Mouse (Mus musculus) lung, embryonic 16.5 days (tissue): Measurements from ENCODE around the gene Gk5. TPM values are rescaled to one million over a fixed set of nuclear protein-coding genes. Genes with fewer than 3 reads are reported as not detected.

Experiments
- ATAC-seq: fragments of 200-750 bp; cut with Nextera tagmentation; 2 replicates; pipeline ENCODE4 v1.8.0; 2017; ENCODE audit warnings: low read depth, mild to moderate bottlenecking, moderate library complexity
- H3K27ac ChIP-seq: fragments of 300-500 bp; sonication (generic); 2 replicates; pipeline ENCODE4 v1.5.1; 2014; ENCODE audit warnings: mild to moderate bottlenecking, control low read depth, low read length
- H3K27me3 ChIP-seq: fragments of 300-500 bp; sonication (generic); 2 replicates; pipeline ENCODE4 v1.6.1; 2014; ENCODE audit warnings: low read depth, low read length, mixed read lengths; ENCODE audit not compliant: control insufficient read depth, insufficient read depth
- H3K36me3 ChIP-seq: fragments of 300-500 bp; sonication (generic); 2 replicates; pipeline ENCODE4 v1.6.1; 2014; ENCODE audit warnings: low read length; ENCODE audit not compliant: control insufficient read depth, insufficient read depth
- H3K4me1 ChIP-seq: fragments of 300-500 bp; sonication (generic); replicated peaks from 2 replicates; pipeline ENCODE4 v1.6.1; 2014; ENCODE audit warnings: low read length, mixed read lengths; ENCODE audit not compliant: control insufficient read depth, insufficient read depth
- H3K4me2 ChIP-seq: fragments of 300-500 bp; sonication (generic); 2 replicates; pipeline ENCODE4 v1.6.1; 2014; ENCODE audit warnings: low read depth, low read length, control low read depth
- H3K4me3 ChIP-seq: fragments of 300-500 bp; sonication (generic); 2 replicates; pipeline ENCODE4 v1.5.1; 2014; ENCODE audit warnings: mild to moderate bottlenecking, low read length, control low read depth
- H3K9ac ChIP-seq: fragments of 300-500 bp; sonication (generic); 2 replicates; pipeline ENCODE4 v1.6.1; 2014; ENCODE audit warnings: low read length, control low read depth
- H3K9me3 ChIP-seq: fragments of 300-500 bp; sonication (generic); 2 replicates; pipeline ENCODE4 v1.6.1; 2016; ENCODE audit warnings: low read length; ENCODE audit not compliant: control insufficient read depth
- WGBS: fragments of 180-500 bp; shearing (Covaris S2); extraction: QIAGEN DNeasy Blood & Tissue Kit; methylation state at CpG from one replicate; pipeline ENCODE4 v1.1.7; 2014; 5-methylcytosine and 5-hydroxymethylcytosine counted together
- polyA plus RNA-seq: library from polyadenylated mRNA; unstranded; fragments of >200 nt; fragmentation: Nextera tagmentation; extraction: Ambion mirVana; gene quantifications from 2 replicates; pipeline ENCODE4 v1.2.1, GENCODE M21; 2015

Gk5 gene
- polyA plus RNA-seq, 1 experiment from 2014 or later: 3.3 TPM

GRCm38 (mm10) chr9:96139876-96140275 lies 20.7 kb downstream of the Gk5 start:
- H3K36me3 ChIP-seq: no peaks in the 10 kb centered on the region

GRCm38 (mm10) chr9:96140931-96141330 lies 21.8 kb downstream of the Gk5 start:
- no peak overlapping the region for H3K9ac ChIP-seq
- no peak for ATAC-seq
- H3K9me3 ChIP-seq: no peaks in the 10 kb centered on the region
- no peaks in the 10 kb centered on the region for H3K36me3 ChIP-seq
- H3K4me2 ChIP-seq: no peak overlapping the region
- no peak overlapping the region for H3K4me3 ChIP-seq
- H3K4me1 ChIP-seq: no peaks in the 10 kb centered on the region
- H3K27me3 ChIP-seq: no peaks in the 10 kb centered on the region
- WGBS: 58% methylated on average over 7 of the region's 7 CpGs
- H3K27ac ChIP-seq: no peak overlapping the region

More at GRCm38 (mm10) chr9:96139876-96140275, 20.7 kb downstream of the Gk5 start:
- Histone ChIP-seq H3K27ac (no peak overlapping the region), H3K9ac (no peak overlapping the region), H3K27me3 (no peaks in the 10 kb centered on the region), H3K4me1 (no peaks in the 10 kb centered on the region), H3K4me2 (no peak overlapping the region), H3K4me3 (no peak overlapping the region), H3K9me3 (no peaks in the 10 kb centered on the region)
- no peak for ATAC-seq
- 38% methylated on average over 5 of the region's 5 CpGs for WGBS

- no peak for ATAC-seq
- Histone ChIP-seq H3K4me1 (no peaks in the 10 kb centered on the region), H3K27ac (no peak overlapping the region), H3K9me3 (no peaks in the 10 kb centered on the region), H3K27me3 (no peaks in the 10 kb centered on the region), H3K9ac (no peak overlapping the region), H3K36me3 (no peaks in the 10 kb centered on the region), H3K4me2 (no peak overlapping the region), H3K4me3 (no peak overlapping the region)
- WGBS: 63% methylated on average over 6 of the region's 6 CpGs
Measured at GRCm38 (mm10) chr9:96142499-96142898, 23.3 kb downstream of the Gk5 start.

GRCm38 (mm10) chr9:96143633-96144032 lies 24.5 kb downstream of the Gk5 start:
- no peaks in the 10 kb centered on the region for H3K9me3 ChIP-seq
- no peak overlapping the region for H3K4me2 ChIP-seq
- no peaks in the 10 kb centered on the region for H3K27me3 ChIP-seq
- no peaks in the 10 kb centered on the region for H3K4me1 ChIP-seq
- no peak overlapping the region for H3K9ac ChIP-seq
- 94% methylated on average over 4 of the region's 4 CpGs for WGBS
- no peaks in the 10 kb centered on the region for H3K36me3 ChIP-seq
- no peak for ATAC-seq
- no peak overlapping the region for H3K4me3 ChIP-seq
- H3K27ac ChIP-seq: no peak overlapping the region

GRCm38 (mm10) chr9:96144883-96145282 lies 25.7 kb downstream of the Gk5 start:
- Histone ChIP-seq H3K36me3 (no peaks in the 10 kb centered on the region), H3K27ac (no peak overlapping the region), H3K27me3 (no peaks in the 10 kb centered on the region), H3K4me2 (no peak overlapping the region), H3K4me3 (no peak overlapping the region), H3K9ac (no peak overlapping the region), H3K9me3 (no peaks in the 10 kb centered on the region), H3K4me1 (no peaks in the 10 kb centered on the region)
- ATAC-seq: no peak

GRCm38 (mm10) chr9:96152801-96153200 lies 33.6 kb downstream of the Gk5 start:
- no peaks in the 10 kb centered on the region for H3K36me3 ChIP-seq
- H3K9me3 ChIP-seq: no peaks in the 10 kb centered on the region
- ATAC-seq: no peak
- no peaks in the 10 kb centered on the region for H3K4me1 ChIP-seq
- H3K4me3 ChIP-seq: no peak overlapping the region
- H3K9ac ChIP-seq: no peak overlapping the region
- H3K27ac ChIP-seq: no peak overlapping the region
- no peaks in the 10 kb centered on the region for H3K27me3 ChIP-seq
- WGBS: 87% methylated on average over 7 of the region's 7 CpGs
- no peak overlapping the region for H3K4me2 ChIP-seq

- ATAC-seq: no peak
- H3K4me3 ChIP-seq: no peak overlapping the region
- H3K36me3 ChIP-seq: no peaks in the 10 kb centered on the region
- WGBS: 27% methylated on average over 4 of the region's 4 CpGs
- H3K4me2 ChIP-seq: no peak overlapping the region
- H3K27me3 ChIP-seq: no peaks in the 10 kb centered on the region
- H3K4me1 ChIP-seq: no peaks in the 10 kb centered on the region
- no peaks in the 10 kb centered on the region for H3K9me3 ChIP-seq
- H3K9ac ChIP-seq: no peak overlapping the region
- no peak overlapping the region for H3K27ac ChIP-seq
Measured at GRCm38 (mm10) chr9:96158431-96158830, 39.3 kb downstream of the Gk5 start.

- WGBS: 70% methylated on average over 3 of the region's 3 CpGs
- Histone ChIP-seq H3K4me1 (no peaks in the 10 kb centered on the region), H3K27ac (no peak overlapping the region), H3K36me3 (no peaks in the 10 kb centered on the region), H3K27me3 (no peaks in the 10 kb centered on the region), H3K9ac (no peak overlapping the region), H3K9me3 (no peaks in the 10 kb centered on the region), H3K4me3 (no peak overlapping the region), H3K4me2 (no peak overlapping the region)
- no peak for ATAC-seq
Measured at GRCm38 (mm10) chr9:96159047-96159446, 39.9 kb downstream of the Gk5 start.

GRCm38 (mm10) chr9:96160767-96161166 lies 41.6 kb downstream of the Gk5 start:
- no peak for ATAC-seq
- no peak overlapping the region for H3K4me3 ChIP-seq
- no peak overlapping the region for H3K9ac ChIP-seq
- no peaks in the 10 kb centered on the region for H3K9me3 ChIP-seq
- H3K27ac ChIP-seq: no peak overlapping the region
- 79% methylated on average over 3 of the region's 3 CpGs for WGBS
- H3K27me3 ChIP-seq: no peaks in the 10 kb centered on the region
- no peaks in the 10 kb centered on the region for H3K36me3 ChIP-seq
- H3K4me2 ChIP-seq: no peak overlapping the region
- H3K4me1 ChIP-seq: no peaks in the 10 kb centered on the region

- Histone ChIP-seq H3K4me2 (no peak overlapping the region), H3K27ac (no peak overlapping the region), H3K9me3 (no peaks in the 10 kb centered on the region), H3K4me1 (no peaks in the 10 kb centered on the region), H3K36me3 (no peaks in the 10 kb centered on the region), H3K9ac (no peak overlapping the region), H3K27me3 (no peaks in the 10 kb centered on the region), H3K4me3 (no peak overlapping the region)
- ATAC-seq: no peak
- WGBS: 70% methylated on average over 5 of the region's 5 CpGs
Measured at GRCm38 (mm10) chr9:96162421-96162820, 43.3 kb downstream of the Gk5 start.
